Mouse (Mus musculus): Measurements from ENCODE around the gene Mia3.

- TF ChIP-seq CTCF (IDR thresholded peaks at IDR 0.05; ENCODE audit: control insufficient read depth, insufficient read depth, insufficient read length) (no peak), MAX (IDR thresholded peaks at IDR 0.05) (no peak), USF1 (IDR thresholded peaks at IDR 0.05; ENCODE audit: low read depth) (no peak), FOSL1 (IDR thresholded peaks at IDR 0.05; ENCODE audit: insufficient read depth, low read length, poor library complexity, severe bottlenecking) (no peak), CEBPB (IDR thresholded peaks at IDR 0.05; ENCODE audit: low read depth) (no peak), MYOD1 (IDR thresholded peaks at IDR 0.05; ENCODE audit: control insufficient read depth, insufficient read length, low read depth) (no peak)
Measured at GRCm38 (mm10) chr1:183381816-183382215, 12.5 kb upstream of the Mia3 start.
